Mouse (Mus musculus) embryonic fibroblast, embryonic 13.5 days (primary cell): ENCODE measurements around the gene Dennd1a.

Source experiments
- CTCF ChIP-seq: IDR thresholded peaks from 2 replicates; pipeline ENCODE4 v1.5.1; 2011; ENCODE audit warnings: mild to moderate bottlenecking, control low read depth, low read length, moderate library complexity, borderline replicate concordance; ENCODE audit not compliant: insufficient read depth
- POLR2A ChIP-seq: IDR thresholded peaks from 2 replicates; pipeline ENCODE4 v1.6.1; 2011; ENCODE audit warnings: low read depth, mild to moderate bottlenecking, control low read depth, low read length, moderate library complexity

- TF ChIP-seq CTCF = no peak
- TF ChIP-seq POLR2A = no peak
Observed at GRCm38 (mm10) chr2:37832253-37832652, 454.9 kb downstream of the Dennd1a start.
